In genomic region chr16:94590214-94590613, GRCm38 (mm10) we compare ENCODE assay signal across 18 mouse cellular contexts. TPM values are rescaled to one million over a fixed set of nuclear protein-coding genes. Genes with fewer than 3 reads are reported as not detected.
DNase-seq lines count a peak whose midpoint lies in the region; ATAC-seq and TF ChIP-seq lines count a peak whose summit lies in the region.
"Had no signal": no experiment of that assay in that cellular context is flagged by ENCODE, and none has a peak within 500 bp of the region (broad histone marks: within the 10 kb centered on the region; RNA-seq: fewer than 3 reads in every experiment).

No protein-coding gene starts in this region.

- H3K36me3 ChIP-seq in kidney, adult 2 months (ENCODE audit: control insufficient read depth, insufficient read depth, low read length) = no peaks in the 10 kb centered on the region
- no peaks in the 10 kb centered on the region for H3K36me3 ChIP-seq in small intestine, adult 2 months (ENCODE audit: control insufficient read depth, insufficient read depth, low read length)
- peaks cover 17% of the 10 kb centered on the region for H3K36me3 ChIP-seq in forebrain, embryonic 10.5 days (replicated peaks)
- H3K36me3 ChIP-seq: hindbrain, embryonic 15.5 days had no signal

- peak; percentile 23; the same call in 1 of the 2 replicates for ATAC-seq in granulocyte monocyte progenitor cell, adult 5-6 weeks (replicated peaks; ENCODE audit: poor library complexity, severe bottlenecking)
- ATAC-seq: forebrain, postnatal 0 days; liver, embryonic 12.5 days had no signal

- TF ChIP-seq CTCF in kidney, adult 2 months (conservative IDR thresholded peaks at IDR 0.05; ENCODE audit: insufficient read depth, insufficient read length, low read depth, low read length) = no peak
- no peak for TF ChIP-seq CTCF in small intestine, adult 2 months (IDR thresholded peaks at IDR 0.05; ENCODE audit: extremely low read depth, insufficient read length, insufficient replicate concordance, low read depth, low read length)

- no peaks in the 10 kb centered on the region for H3K9me3 ChIP-seq in forebrain, embryonic 10.5 days
- H3K9me3 ChIP-seq: hindbrain, embryonic 15.5 days; limb, embryonic 13.5 days; liver, embryonic 12.5 days; midbrain, embryonic 12.5 days had no signal

- WGBS in kidney, adult 2 months = 55% methylated on average over 1 of the region's 1 CpGs
- WGBS in small intestine, adult 2 months = 49% methylated on average over 1 of the region's 1 CpGs
- 91% methylated on average over 1 of the region's 1 CpGs for WGBS in forebrain, embryonic 10.5 days

- H3K4me3 ChIP-seq in kidney, adult 2 months (ENCODE audit: insufficient read depth, low read depth, low read length) = no peak overlapping the region
- H3K4me3 ChIP-seq in small intestine, adult 2 months (ENCODE audit: low read depth, low read length) = no peak overlapping the region
- H3K4me3 ChIP-seq in forebrain, embryonic 10.5 days = no peak overlapping the region
- H3K4me3 ChIP-seq: hindbrain, embryonic 15.5 days; limb, embryonic 13.5 days; liver, embryonic 12.5 days; midbrain, embryonic 12.5 days had no signal

- peaks cover 46% of the 10 kb centered on the region for H3K4me1 ChIP-seq in kidney, adult 2 months (ENCODE audit: control insufficient read depth, insufficient read depth, low read length)
- H3K4me1 ChIP-seq in small intestine, adult 2 months (ENCODE audit: control insufficient read depth, insufficient read depth, insufficient read length, low read length) = peaks cover 42% of the 10 kb centered on the region
- peaks cover 8% of the 10 kb centered on the region for H3K4me1 ChIP-seq in forebrain, embryonic 10.5 days

- no peaks in the 10 kb centered on the region for H3K27me3 ChIP-seq in kidney, adult 2 months (replicated peaks; ENCODE audit: control insufficient read depth, insufficient read depth, low read length)
- no peaks in the 10 kb centered on the region for H3K27me3 ChIP-seq in small intestine, adult 2 months (ENCODE audit: control insufficient read depth, insufficient read depth, low read length)
- no peaks in the 10 kb centered on the region for H3K27me3 ChIP-seq in forebrain, embryonic 10.5 days (ENCODE audit: poor library complexity, severe bottlenecking)
- H3K27me3 ChIP-seq: hindbrain, embryonic 15.5 days; limb, embryonic 13.5 days; liver, embryonic 12.5 days; midbrain, embryonic 12.5 days had no signal

- peak; percentile 40 for DNase-seq in kidney, adult 2 months
- DNase-seq in kidney, adult 8-10 months = no peak
- DNase-seq in A20 (ENCODE audit: low read depth, low spot score) = peak; percentile 51
- DNase-seq in ovary, postnatal 14 days (ENCODE audit: low spot score) = no peak
- no peak for DNase-seq in forebrain, embryonic 10.5 days (ENCODE audit: extremely low spot score, low spot score)
- DNase-seq: adrenal gland, postnatal 25 days; cerebellum, adult 9-10 months; forebrain, postnatal 0 days; gastrocnemius, postnatal 36 days; lung, adult 18-20 months; lung, postnatal 10 days; thymus, postnatal 14 days had no signal

- 0 out of 2 replicates have a peak overlapping the region, but pooled peaks have one; percentile 44 for H3K27ac ChIP-seq in kidney, adult 2 months (ENCODE audit: insufficient read depth, low read depth, low read length)
- H3K27ac ChIP-seq in small intestine, adult 2 months (ENCODE audit: insufficient read depth, low read depth, low read length) = peak overlapping the region; percentile 19; the same call in 1 of the 2 replicates
- no peak overlapping the region for H3K27ac ChIP-seq in forebrain, embryonic 10.5 days
- H3K27ac ChIP-seq: hindbrain, embryonic 15.5 days; limb, embryonic 13.5 days; liver, embryonic 12.5 days; midbrain, embryonic 12.5 days had no signal

- no peak for TF ChIP-seq POLR2A in kidney, adult 2 months (IDR thresholded peaks at IDR 0.05; ENCODE audit: low read depth, low read length)
- TF ChIP-seq POLR2A in small intestine, adult 2 months (IDR thresholded peaks at IDR 0.05; ENCODE audit: low read depth, low read length) = no peak

RNA-seq across cellular contexts. Expression of gene Dyrk1a, which starts 20.4 kb away (rescaled TPM):
- 25.5 and 27.2 TPM in 2 replicates for polyA plus RNA-seq in kidney, adult 2 months (2012; rRNA removed)
- total RNA-seq in granulocyte monocyte progenitor cell, adult 5-6 weeks (2014; fragmentation: Nextera tagmentation) = 35.6 and 60.1 TPM in 2 replicates
- 61.1 and 64.9 TPM in 2 replicates for total RNA-seq in granulocyte monocyte progenitor cell, adult 5-6 weeks (2017)
- polyA plus RNA-seq in small intestine, adult 2 months (2012; rRNA removed) = 15.9 and 32.1 TPM in 2 replicates
- polyA plus RNA-seq in forebrain, embryonic 10.5 days (2016; fragmentation: Nextera tagmentation; extraction: Ambion mirVana) = 9.1 TPM in 2 replicates

Comparison
In these comparisons a context has a peak if more than half of its experiments do, and no peak if none do; other contexts are left out.
1. DNase-seq: peak in kidney, adult 2 months (single experiment) and A20 (single experiment); none in kidney, adult 8-10 months (0 of 2), ovary, postnatal 14 days (single experiment) and forebrain, embryonic 10.5 days (single experiment).